Mouse (Mus musculus) ES-Bruce4 (cell line): Measurements from ENCODE around the gene Bmp2k.

Experiments used
- CTCF ChIP-seq: IDR thresholded peaks from one replicate; pipeline ENCODE4 v1.8.1; 2011; ENCODE audit warnings: low read depth, low read length
- EP300 ChIP-seq: IDR thresholded peaks from 2 replicates; pipeline ENCODE4 v1.6.1; 2011; ENCODE audit warnings: low read depth, low read length; ENCODE audit not compliant: insufficient read depth
- POLR2A ChIP-seq: IDR thresholded peaks from one replicate; pipeline ENCODE4 v1.8.1; 2011; ENCODE audit warnings: low read length; ENCODE audit not compliant: insufficient read depth

GRCm38 (mm10) chr5:97024834-97025233 lies 27.3 kb downstream of the Bmp2k start:
- TF ChIP-seq POLR2A, result no peak
- TF ChIP-seq CTCF, result no peak
- TF ChIP-seq EP300, result no peak
